Mouse (Mus musculus): ENCODE data around the gene Lao1.

Gene Lao1

GRCm38 (mm10) chr4:119015557-119015956, 54.2 kb downstream of the Lao1 start:
- DNase-seq, result no peak

- DNase-seq, result no peak
Measured at GRCm38 (mm10) chr4:119017078-119017477, 55.7 kb downstream of the Lao1 start.

Measured in lung, postnatal 14 days (tissue).